Mouse (Mus musculus) right cerebral cortex, adult 18-20 months (tissue): ENCODE measurements at regions not wholly inside any gene's neighbourhood (a gene's known extent, or its start where the extent isn't known, plus 50 kb on each side); places are given as distances from the start of the nearest gene placed in this dataset.

ENCODE experiments used
- DNase-seq: peaks from one replicate; pipeline ENCODE4 v3.0.0; 2022; ENCODE audit warnings: mixed read lengths

DNA sequence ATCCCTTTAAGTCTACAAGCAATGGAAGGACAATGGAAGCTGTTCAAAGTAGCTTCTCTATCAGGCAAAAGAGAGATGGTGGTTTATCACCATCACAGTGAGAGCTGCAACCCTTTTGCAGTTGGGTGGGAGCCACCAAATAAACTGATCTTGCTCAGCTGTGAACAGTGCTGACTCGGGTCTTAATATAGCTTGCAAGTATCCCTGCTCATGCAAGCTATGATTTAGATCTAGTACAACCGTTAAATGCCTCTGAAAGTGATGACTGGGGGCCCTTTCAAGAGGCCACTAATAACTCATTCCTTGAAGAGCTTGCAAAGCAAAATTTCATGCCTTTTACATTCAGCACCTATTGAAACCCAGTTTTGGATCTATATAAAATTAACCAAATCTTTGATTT lies 1154.5 kb upstream of the Lrrtm3 start:
- DNase-seq: no peak

DNA sequence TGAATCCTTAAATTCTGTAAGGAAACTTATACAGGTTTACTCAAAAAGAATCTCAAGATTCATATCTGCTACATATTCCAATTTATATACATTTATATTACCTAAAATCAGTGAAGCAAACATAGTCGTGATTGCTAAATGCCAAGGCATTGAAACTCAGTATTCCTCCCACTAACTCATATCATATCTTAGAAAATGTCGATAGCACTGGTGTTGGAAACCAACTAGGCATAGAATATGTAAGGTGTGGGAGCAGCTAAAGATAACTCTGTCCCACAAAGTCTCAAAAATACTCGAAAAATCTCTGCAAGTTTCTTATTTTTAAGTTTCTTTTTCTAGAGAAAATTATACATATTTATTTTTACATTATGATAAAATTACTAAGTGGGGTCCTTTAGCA lies 1134.1 kb upstream of the Lrrtm3 start:
- no peak for DNase-seq

DNA sequence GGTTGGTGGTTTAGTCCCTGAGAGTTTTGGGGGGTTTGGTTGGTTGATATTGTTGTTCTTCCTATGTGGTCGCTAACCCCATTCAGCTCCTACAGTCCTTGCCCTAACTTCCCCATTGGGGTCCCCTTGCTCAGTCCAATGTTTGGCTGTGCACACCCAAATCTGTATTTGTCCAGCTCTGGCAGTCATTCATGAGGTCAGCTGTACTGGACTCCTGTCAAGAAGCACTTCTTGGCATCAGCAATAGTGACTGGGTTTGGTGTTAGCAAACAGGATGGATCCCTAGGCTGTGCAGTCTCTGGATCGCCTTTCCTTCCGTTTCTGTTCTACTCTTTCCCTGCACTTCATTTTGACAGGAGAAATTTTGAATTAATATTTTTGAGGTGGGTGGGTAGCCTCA lies 1131.1 kb upstream of the Lrrtm3 start:
- no peak for DNase-seq

DNA sequence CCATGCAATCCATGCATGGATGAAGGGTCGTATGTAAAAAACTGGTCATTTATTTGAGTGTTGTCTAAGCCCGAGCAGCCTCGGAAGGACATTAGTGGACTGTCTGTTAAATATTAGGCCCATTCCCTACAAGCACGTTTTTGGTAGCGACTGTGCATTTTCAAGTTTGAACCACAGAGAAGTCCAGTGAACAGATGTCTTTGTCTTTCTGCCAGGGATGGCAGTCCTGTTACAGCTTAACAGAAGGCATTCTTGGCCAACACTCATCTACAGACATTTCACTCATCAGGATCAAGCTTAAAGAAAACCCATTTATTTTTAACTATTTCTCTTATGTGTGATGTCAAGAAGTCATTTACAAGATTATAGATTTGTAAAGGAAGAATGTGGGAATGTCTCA lies 1129.2 kb upstream of the Lrrtm3 start:
- DNase-seq: no peak

DNA sequence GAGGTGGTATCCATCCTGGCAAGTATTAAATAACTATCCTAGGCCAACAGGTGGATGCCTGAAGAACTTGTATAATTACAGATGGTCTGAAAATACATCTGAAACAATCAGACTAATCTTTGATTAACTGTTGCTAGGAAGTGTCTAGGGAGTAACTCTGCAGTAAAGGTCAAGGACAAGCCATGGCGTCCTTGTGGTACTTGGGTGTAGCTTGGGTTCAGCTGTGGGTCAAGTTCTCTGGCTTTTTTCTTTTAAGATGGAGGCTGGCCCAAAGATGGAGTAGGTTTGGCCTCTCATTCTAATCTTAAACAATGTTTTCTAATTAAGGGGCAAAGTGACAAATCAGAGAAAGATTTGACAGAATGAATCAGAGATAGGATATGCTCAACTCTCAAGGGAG lies 1126.1 kb upstream of the Lrrtm3 start:
- DNase-seq: no peak

DNA sequence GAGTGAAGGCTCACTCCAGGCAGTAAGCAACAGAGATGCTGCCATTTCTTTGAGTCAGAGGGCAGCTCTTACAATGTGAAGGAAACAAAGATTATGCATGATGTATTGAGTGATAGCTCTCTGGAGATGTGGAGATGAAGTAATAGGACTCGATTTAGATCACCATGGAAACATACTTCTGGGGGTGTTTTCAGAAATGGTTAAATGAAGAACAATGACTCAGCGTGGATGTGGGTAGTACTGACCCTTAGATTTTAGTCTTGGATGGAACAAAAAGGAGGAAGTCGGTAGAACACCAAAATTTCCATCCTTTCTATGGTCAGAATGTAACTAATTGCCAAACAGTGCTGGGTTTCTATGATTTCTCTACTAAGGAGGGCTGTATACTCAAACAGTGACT lies 1125.1 kb upstream of the Lrrtm3 start:
- peak; percentile 8 for DNase-seq

DNA sequence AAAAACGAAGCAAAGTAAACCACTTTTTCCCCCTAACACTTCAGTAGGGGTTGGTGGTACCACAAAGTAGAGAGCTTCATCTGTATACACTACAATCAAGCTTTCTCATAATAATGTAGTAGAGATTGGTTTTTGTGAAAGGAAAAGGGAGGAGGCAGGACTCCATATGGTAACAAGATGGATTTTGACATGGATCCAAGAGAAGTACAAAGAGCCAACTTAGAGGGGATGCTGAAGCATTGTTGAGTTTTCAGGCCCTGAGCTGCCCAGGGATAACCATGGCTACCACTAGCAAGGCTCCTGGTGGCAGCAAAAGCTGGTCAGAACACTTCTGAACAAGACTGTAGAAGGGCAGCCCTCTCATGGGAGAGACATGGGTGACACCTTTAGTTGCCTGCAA lies 1093.6 kb upstream of the Lrrtm3 start:
- DNase-seq: no peak

DNA sequence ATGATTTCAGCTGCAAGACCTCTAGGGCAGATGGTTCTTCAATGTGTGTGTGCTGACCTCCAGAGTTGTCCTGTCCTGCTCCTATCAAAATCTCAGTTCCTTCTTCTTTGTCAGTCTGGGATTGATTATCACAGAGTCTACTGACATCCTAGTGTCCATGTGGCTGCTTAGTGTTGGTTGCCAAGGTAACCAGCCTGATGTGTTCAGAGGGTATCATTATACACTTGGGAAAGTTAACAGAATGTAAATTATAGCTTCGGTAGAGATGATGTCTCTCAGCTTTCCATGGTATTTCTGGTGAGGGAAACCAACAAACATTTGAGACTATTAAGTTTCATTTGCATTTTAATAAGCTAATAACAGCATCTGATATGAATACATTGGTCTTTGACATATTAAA lies 1092.5 kb upstream of the Lrrtm3 start:
- no peak for DNase-seq

DNA sequence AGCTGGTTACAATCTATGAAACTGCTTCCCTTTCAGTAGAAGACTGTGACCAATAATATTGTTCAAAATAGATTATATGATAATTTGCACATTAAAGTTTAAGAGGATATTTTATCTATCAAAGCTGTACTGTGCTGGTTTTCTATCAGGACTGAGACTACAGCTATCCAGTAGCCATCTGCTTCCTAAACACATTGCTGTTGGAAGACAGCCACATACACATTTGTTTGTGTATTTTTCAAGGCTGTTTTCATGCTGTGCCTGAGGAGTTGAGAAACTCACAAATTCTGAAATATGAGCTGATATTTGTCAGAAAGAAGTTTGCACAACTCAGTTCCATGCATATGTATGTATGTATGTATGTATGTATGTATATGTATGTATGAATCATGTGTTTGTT lies 1089.0 kb upstream of the Lrrtm3 start:
- no peak for DNase-seq

DNA sequence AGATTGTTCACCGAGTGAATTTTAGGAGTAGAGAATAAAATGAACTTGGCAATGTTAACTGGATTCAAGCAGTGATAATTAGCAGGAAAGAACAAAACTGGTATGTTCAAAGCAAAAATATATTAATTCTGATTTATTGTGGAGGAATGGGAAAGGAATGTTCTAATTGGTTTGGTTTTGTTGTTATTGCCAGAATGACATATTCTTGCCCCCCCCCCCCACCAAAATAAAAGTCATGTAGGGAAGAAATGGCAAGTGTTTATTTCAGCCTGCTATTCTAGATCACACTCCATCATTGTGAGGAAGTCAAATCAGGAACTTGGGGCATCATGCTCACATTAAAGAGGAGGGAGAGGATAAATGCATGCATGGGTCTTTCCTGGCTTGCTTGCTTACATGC lies 1064.1 kb upstream of the Lrrtm3 start:
- no peak for DNase-seq

DNA sequence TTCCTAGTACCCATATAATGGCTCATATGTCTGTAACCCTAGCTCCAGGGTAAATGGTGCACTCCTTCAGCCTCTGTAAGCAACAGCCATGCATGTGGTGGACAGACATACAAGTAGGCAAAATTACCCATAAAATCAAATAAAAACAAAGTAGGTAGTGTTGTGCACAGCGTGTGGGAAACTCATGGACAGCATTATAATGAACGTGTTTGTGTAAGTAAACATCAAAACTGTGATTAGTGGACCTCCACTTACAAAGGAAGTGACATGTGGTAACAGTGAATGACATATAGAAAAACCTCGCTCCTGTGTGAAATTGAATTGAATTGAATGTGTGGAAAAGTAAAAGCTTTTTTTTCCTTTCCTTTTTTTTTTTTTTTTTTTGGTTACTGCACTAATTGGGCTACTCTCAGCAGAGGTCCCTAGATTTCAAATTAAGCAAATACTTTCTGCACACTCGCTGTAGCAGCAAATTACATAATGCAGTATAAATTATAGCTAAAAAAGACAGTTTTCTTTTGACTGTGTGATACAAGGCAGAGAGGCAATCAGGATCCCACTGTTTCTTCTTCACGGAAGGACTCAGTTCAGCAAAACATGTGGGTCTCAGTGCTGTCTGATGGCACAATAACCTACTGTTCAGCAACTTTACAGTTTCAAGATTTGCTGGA lies 1035.0 kb upstream of the Lrrtm3 start:
- DNase-seq: no peak

DNA sequence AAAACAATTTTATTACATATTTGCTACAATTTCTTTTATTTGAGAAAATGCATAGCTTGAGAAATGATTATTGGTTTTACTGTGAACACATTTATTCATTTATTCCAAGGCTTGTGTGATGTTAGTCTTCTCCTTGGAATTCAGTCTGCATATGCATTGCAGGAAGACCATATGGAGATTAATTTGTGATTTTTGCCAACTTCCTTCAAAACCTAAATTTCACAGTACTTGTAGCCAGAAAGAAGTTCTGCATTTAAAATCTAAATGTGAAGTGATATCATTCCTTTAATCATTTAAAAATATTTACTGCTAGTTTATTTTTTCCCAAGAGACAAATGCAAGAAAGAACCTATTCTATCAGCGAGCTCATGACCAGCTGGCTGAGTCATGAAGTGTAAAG lies 1028.1 kb upstream of the Lrrtm3 start:
- DNase-seq: no peak

DNA sequence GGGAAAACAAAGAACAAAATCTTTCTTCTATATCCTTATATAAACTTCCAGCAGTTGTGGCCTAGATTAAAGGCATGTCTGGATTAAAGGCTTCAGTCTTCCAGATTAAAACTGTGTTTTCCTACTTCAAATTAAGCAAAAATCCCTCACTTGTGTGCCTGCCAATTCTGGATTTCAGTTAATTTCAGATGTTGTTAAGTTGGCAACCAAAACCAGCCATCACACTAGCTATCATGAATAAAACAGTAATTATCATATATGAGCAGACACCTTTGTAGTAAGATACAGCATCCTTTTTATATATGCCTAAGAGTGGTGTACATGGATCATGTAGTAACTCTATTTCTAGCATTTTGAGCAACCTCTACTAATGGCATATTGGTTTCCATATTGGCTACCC lies 1024.5 kb upstream of the Lrrtm3 start:
- no peak for DNase-seq

DNA sequence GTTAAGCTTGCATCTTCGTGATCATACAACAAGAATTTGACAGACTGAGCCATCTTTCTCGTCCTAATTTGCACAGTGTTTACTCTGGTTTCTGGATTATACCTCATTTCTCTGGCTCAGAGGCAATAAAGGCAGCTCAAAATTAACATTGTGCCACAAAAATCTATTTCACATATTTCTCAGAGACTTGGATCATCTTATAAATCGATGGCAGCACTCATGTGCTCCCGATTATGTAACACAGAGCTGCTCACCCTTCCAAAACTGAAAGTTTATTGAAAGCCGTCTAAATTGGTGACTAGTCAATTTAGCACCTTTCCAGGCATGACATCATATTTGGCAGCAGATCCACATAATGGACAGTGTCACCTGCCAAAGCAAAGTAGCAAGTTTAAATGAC lies 1020.7 kb upstream of the Lrrtm3 start:
- no peak for DNase-seq

DNA sequence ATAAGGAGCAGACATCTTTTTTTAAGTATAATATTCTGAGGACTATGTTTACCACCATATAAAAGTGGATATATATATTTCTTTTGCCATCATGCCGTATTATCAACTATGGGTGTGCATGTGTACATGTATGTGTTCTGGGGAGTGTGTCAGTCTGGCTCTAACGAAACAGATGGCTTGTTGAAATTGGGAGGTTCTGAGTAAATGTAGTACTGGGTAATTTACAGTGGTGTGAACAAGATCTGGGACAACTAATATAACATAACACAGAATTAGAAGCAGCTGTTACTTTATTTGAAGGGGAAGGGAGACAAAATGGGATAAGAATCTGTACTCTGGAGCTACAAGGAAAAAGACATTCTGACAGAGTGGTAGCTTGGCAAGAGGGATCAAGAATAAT lies 1017.3 kb upstream of the Lrrtm3 start:
- DNase-seq: no peak

DNA sequence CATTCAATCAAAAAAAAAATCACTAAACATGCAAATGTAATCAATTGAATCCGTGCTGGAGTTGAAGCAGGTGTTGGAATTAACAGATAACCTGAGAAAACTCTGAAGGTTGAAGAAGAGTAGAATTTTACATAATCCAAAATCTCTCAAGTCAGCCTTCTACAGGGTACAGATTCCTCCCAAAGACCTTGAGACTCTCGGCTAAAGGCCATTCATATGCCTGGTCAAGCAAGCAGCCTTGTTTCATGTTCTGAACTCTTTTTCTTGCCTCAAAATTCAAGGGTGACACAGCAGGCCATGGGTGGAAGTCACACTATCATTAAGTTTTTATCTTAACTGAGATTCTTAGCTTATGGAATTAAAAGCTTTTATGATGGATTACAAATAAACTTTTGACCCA lies 994.4 kb upstream of the Lrrtm3 start:
- no peak for DNase-seq

DNA sequence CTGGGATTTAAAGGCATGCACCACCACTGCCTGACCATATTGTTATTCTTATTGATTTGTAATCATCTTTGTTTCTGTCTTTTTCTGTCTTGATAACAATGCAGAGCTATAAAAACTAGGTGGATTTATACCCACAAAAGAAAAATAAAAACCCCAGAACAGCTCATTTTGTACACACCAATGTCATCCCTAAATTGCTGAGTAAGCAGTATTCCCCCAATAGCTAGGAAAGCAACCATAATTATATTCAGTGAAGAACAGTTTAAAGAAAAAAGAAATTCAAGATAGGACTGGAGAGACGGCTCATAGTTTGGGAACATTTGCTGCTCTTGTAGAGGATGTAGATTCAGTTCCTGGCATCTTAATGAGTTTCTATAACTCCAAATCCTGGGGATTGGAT lies 991.6 kb upstream of the Lrrtm3 start:
- no peak for DNase-seq

DNA sequence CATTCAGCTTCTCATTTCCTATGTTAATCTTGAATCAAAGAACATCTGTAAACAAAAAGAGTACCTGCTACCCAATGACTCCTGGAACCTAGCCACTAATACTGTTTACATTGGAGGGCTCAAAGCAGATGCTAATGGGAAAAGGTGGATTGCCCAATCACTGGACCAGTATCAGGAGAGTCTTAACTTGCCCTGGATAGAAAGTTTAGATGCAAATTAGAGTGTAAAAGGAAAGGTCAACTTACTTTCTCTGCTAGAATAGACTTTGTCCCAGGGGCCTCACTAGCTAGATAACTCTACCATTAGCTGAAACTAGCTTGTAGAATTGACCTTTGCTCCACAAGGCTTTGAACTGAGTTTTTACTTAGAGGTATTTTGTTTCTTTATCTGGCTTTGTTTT lies 968.0 kb upstream of the Lrrtm3 start:
- DNase-seq: no peak
